Mouse (Mus musculus) neural tube, embryonic 15.5 days (tissue): Measurements from ENCODE around the gene Krt16. TPM values are rescaled to one million over a fixed set of nuclear protein-coding genes. Genes with fewer than 3 reads are reported as not detected.

Experiments
- ATAC-seq: fragments of 200-750 bp; cut with Nextera tagmentation; 2 replicates; pipeline ENCODE4 v1.8.0; 2017; ENCODE audit warnings: mild to moderate bottlenecking, moderate TSS enrichment, moderate library complexity; ENCODE audit not compliant: low FRiP score
- H3K27ac ChIP-seq: fragments of 300-500 bp; sonication (generic); replicated peaks from 2 replicates; pipeline ENCODE4 v1.5.1; 2015; ENCODE audit warnings: mild to moderate bottlenecking, inconsistent platforms
- H3K27me3 ChIP-seq: fragments of 300-500 bp; sonication (generic); replicated peaks from 2 replicates; pipeline ENCODE4 v1.6.1; 2015; ENCODE audit warnings: inconsistent platforms
- H3K36me3 ChIP-seq: fragments of 300-500 bp; sonication (generic); 2 replicates; pipeline ENCODE4 v1.6.1; 2015; ENCODE audit warnings: inconsistent platforms
- H3K4me1 ChIP-seq: fragments of 300-500 bp; sonication (generic); 2 replicates; pipeline ENCODE4 v1.6.1; 2015; ENCODE audit warnings: inconsistent platforms
- H3K4me2 ChIP-seq: fragments of 300-500 bp; sonication (generic); 2 replicates; pipeline ENCODE4 v1.6.1; 2015; ENCODE audit warnings: inconsistent platforms, mild to moderate bottlenecking, moderate library complexity
- H3K4me3 ChIP-seq: fragments of 300-500 bp; sonication (generic); replicated peaks from 2 replicates; pipeline ENCODE4 v1.5.1; 2015; ENCODE audit warnings: mild to moderate bottlenecking, inconsistent platforms
- H3K9ac ChIP-seq: fragments of 300-500 bp; sonication (generic); replicated peaks from 2 replicates; pipeline ENCODE4 v1.6.1; 2015; ENCODE audit warnings: mild to moderate bottlenecking, inconsistent platforms
- H3K9me3 ChIP-seq: fragments of 300-500 bp; sonication (generic); replicated peaks from 2 replicates; pipeline ENCODE4 v1.6.1; 2016; ENCODE audit warnings: inconsistent platforms
- WGBS: fragments of 180-500 bp; shearing (Covaris S2); methylation state at CpG from one replicate; pipeline ENCODE4 v1.1.7; 2015; ENCODE audit warnings: mixed read lengths; 5-methylcytosine and 5-hydroxymethylcytosine counted together
- polyA plus RNA-seq: library from polyadenylated mRNA; unstranded; fragments of >200 nt; fragmentation: Nextera tagmentation; extraction: Ambion mirVana; gene quantifications from 2 replicates; pipeline ENCODE4 v1.2.1, GENCODE M21; 2015

Gene Krt16
- polyA plus RNA-seq, 1 experiment from 2014 or later, result not detected

GRCm38 (mm10) chr11:100277726-100278480, 29.2 kb upstream of the Krt16 start:
- peaks cover 10% of the 10 kb centered on the region; the same call in 1 of the 2 replicates for H3K4me1 ChIP-seq
- H3K27me3 ChIP-seq, result no peaks in the 10 kb centered on the region; the same call in 1 of the 2 replicates
- no peak overlapping the region for H3K4me3 ChIP-seq
- 80% methylated on average over 15 of the region's 15 CpGs for WGBS
- H3K9me3 ChIP-seq, result no peaks in the 10 kb centered on the region
- no peak overlapping the region for H3K4me2 ChIP-seq
- no peak for ATAC-seq
- no peaks in the 10 kb centered on the region for H3K36me3 ChIP-seq
- H3K9ac ChIP-seq, result no peak overlapping the region
- H3K27ac ChIP-seq, result no peak overlapping the region

- no peak for ATAC-seq
- Histone ChIP-seq H3K4me1 (no peaks in the 10 kb centered on the region), H3K27me3 (no peaks in the 10 kb centered on the region; the same call in 1 of the 2 replicates), H3K36me3 (no peaks in the 10 kb centered on the region), H3K4me3 (no peak overlapping the region), H3K9me3 (no peaks in the 10 kb centered on the region), H3K9ac (no peak overlapping the region), H3K4me2 (no peak overlapping the region), H3K27ac (no peak overlapping the region)
- WGBS, result 40% methylated on average over 5 of the region's 5 CpGs
Measured at GRCm38 (mm10) chr11:100275466-100275865, 26.8 kb upstream of the Krt16 start.

GRCm38 (mm10) chr11:100274719-100275118, 26.0 kb upstream of the Krt16 start:
- H3K9ac ChIP-seq, result no peak overlapping the region
- no peak overlapping the region for H3K4me2 ChIP-seq
- H3K4me1 ChIP-seq, result no peaks in the 10 kb centered on the region
- WGBS, result 62% methylated on average over 7 of the region's 7 CpGs
- no peak for ATAC-seq
- H3K4me3 ChIP-seq, result no peak overlapping the region
- H3K27me3 ChIP-seq, result no peaks in the 10 kb centered on the region; the same call in 1 of the 2 replicates
- H3K27ac ChIP-seq, result no peak overlapping the region
- no peaks in the 10 kb centered on the region for H3K9me3 ChIP-seq
- H3K36me3 ChIP-seq, result no peaks in the 10 kb centered on the region

GRCm38 (mm10) chr11:100271878-100272277, 23.2 kb upstream of the Krt16 start:
- H3K9me3 ChIP-seq, result no peaks in the 10 kb centered on the region
- H3K4me1 ChIP-seq, result no peaks in the 10 kb centered on the region
- H3K4me2 ChIP-seq, result no peak overlapping the region
- H3K9ac ChIP-seq, result no peak overlapping the region
- no peak overlapping the region for H3K4me3 ChIP-seq
- H3K27ac ChIP-seq, result no peak overlapping the region
- H3K27me3 ChIP-seq, result no peaks in the 10 kb centered on the region
- no peaks in the 10 kb centered on the region for H3K36me3 ChIP-seq
- 85% methylated on average over 1 of the region's 1 CpGs for whole genome bisulfite sequencing
- no peak for ATAC-seq

- Histone ChIP-seq H3K4me1 (no peaks in the 10 kb centered on the region), H3K4me3 (no peak within 1 kb of the TSS), H3K36me3 (no peaks in the 10 kb centered on the region), H3K4me2 (no peak within 1 kb of the TSS), H3K27me3 (no peaks in the 10 kb centered on the region), H3K27ac (no peak within 1 kb of the TSS), H3K9me3 (no peaks in the 10 kb centered on the region), H3K9ac (no peak within 1 kb of the TSS)
- 81% methylated on average over 7 of the region's 7 CpGs for WGBS
- no peak for ATAC-seq
Measured at GRCm38 (mm10) chr11:100269821-100270332, 21.2 kb upstream of the Krt16 start, which contains the start of gene Krt42. Krt42 (minus strand) TSS chr11:100269871.

- 32% methylated on average over 13 of the region's 13 CpGs for WGBS
- Histone ChIP-seq H3K27ac (no peak overlapping the region), H3K36me3 (no peaks in the 10 kb centered on the region), H3K4me3 (no peak overlapping the region), H3K4me2 (no peak overlapping the region), H3K9ac (no peak overlapping the region), H3K27me3 (0 out of 2 replicates have a peak, but pooled peaks cover 3% of the 10 kb centered on the region), H3K4me1 (no peaks in the 10 kb centered on the region), H3K9me3 (no peaks in the 10 kb centered on the region)
- ATAC-seq, result no peak
Measured at GRCm38 (mm10) chr11:100262058-100262980, 13.6 kb upstream of the Krt16 start.

- Histone ChIP-seq H3K9ac (no peak overlapping the region), H3K4me3 (no peak overlapping the region), H3K36me3 (no peaks in the 10 kb centered on the region), H3K27ac (no peak overlapping the region), H3K27me3 (0 out of 2 replicates have a peak, but pooled peaks cover 3% of the 10 kb centered on the region), H3K4me1 (no peaks in the 10 kb centered on the region), H3K4me2 (no peak overlapping the region), H3K9me3 (no peaks in the 10 kb centered on the region)
- no peak for ATAC-seq
- WGBS, result 79% methylated on average over 9 of the region's 9 CpGs
Measured at GRCm38 (mm10) chr11:100261235-100261605, 12.5 kb upstream of the Krt16 start.

GRCm38 (mm10) chr11:100260514-100261234, 12.0 kb upstream of the Krt16 start, which contains the start of gene Krt17:
Krt17 (minus strand) TSS chr11:100261029.
- Histone ChIP-seq H3K9me3 (no peaks in the 10 kb centered on the region), H3K4me3 (no peak within 1 kb of the TSS), H3K4me2 (no peak within 1 kb of the TSS), H3K27me3 (0 out of 2 replicates have a peak, but pooled peaks cover 3% of the 10 kb centered on the region), H3K36me3 (no peaks in the 10 kb centered on the region), H3K27ac (no peak within 1 kb of the TSS), H3K9ac (no peak within 1 kb of the TSS), H3K4me1 (no peaks in the 10 kb centered on the region)
- ATAC-seq, result no peak
- 81% methylated on average over 21 of the region's 21 CpGs for WGBS

GRCm38 (mm10) chr11:100259079-100259478, 10.4 kb upstream of the Krt16 start:
- Histone ChIP-seq H3K27me3 (0 out of 2 replicates have a peak, but pooled peaks cover 3% of the 10 kb centered on the region), H3K9ac (no peak overlapping the region), H3K27ac (no peak overlapping the region), H3K4me3 (no peak overlapping the region), H3K36me3 (no peaks in the 10 kb centered on the region), H3K9me3 (no peaks in the 10 kb centered on the region), H3K4me1 (no peaks in the 10 kb centered on the region), H3K4me2 (no peak overlapping the region)
- ATAC-seq, result no peak
- WGBS, result 92% methylated on average over 9 of the region's 9 CpGs

- H3K27ac ChIP-seq, result no peak overlapping the region
- H3K4me3 ChIP-seq, result no peak overlapping the region
- H3K4me2 ChIP-seq, result no peak overlapping the region
- H3K9ac ChIP-seq, result no peak overlapping the region
- 0 out of 2 replicates have a peak, but pooled peaks cover 3% of the 10 kb centered on the region for H3K27me3 ChIP-seq
- no peaks in the 10 kb centered on the region for H3K9me3 ChIP-seq
- no peaks in the 10 kb centered on the region for H3K4me1 ChIP-seq
- H3K36me3 ChIP-seq, result no peaks in the 10 kb centered on the region
- ATAC-seq, result no peak
- WGBS, result 94% methylated on average over 1 of the region's 1 CpGs
Measured at GRCm38 (mm10) chr11:100257967-100258366, 9.3 kb upstream of the Krt16 start.

GRCm38 (mm10) chr11:100255514-100255913, 6.8 kb upstream of the Krt16 start:
- WGBS, result 95% methylated on average over 6 of the region's 6 CpGs
- no peaks in the 10 kb centered on the region for H3K27me3 ChIP-seq
- H3K4me2 ChIP-seq, result no peak overlapping the region
- no peak for ATAC-seq
- H3K4me3 ChIP-seq, result no peak overlapping the region
- no peaks in the 10 kb centered on the region for H3K36me3 ChIP-seq
- H3K9me3 ChIP-seq, result no peaks in the 10 kb centered on the region
- H3K9ac ChIP-seq, result no peak overlapping the region
- no peak overlapping the region for H3K27ac ChIP-seq
- H3K4me1 ChIP-seq, result no peaks in the 10 kb centered on the region
